Mouse (Mus musculus): ENCODE measurements around the gene Angptl2. TPM values are rescaled to one million over a fixed set of nuclear protein-coding genes. Genes with fewer than 3 reads are reported as not detected.

Gene Angptl2
- polyA plus RNA-seq, 1 experiment, result 15.1 TPM

DNA sequence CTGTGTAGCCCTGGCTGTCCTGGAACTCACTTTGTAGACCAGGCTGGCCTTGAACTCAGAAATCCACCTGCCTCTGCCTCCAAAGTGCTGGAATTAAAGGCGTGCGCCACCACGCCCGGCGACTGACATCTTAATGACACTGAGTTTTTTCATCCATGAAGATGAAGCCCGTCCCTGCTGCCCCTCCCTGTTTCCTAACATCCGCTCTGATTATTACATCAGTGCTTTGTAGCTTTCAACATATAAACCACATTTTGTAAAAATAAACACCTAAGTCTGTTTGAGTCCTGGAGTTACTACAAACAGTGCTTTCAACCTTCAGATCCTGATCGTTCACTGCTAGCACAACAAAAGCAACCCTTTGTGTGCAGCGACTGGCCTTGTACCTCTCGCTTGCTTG, 63.9 kb downstream of the Angptl2 start:
- no peak for TF ChIP-seq CTCF (IDR thresholded peaks at IDR 0.05; ENCODE audit: low read depth, low read length)
- TF ChIP-seq POLR2A (IDR thresholded peaks at IDR 0.05; ENCODE audit: borderline replicate concordance, low read depth, low read length), result no peak
- Histone ChIP-seq H3K4me3 (ENCODE audit: insufficient read depth, low read length) (no peak overlapping the region), H3K27ac (ENCODE audit: insufficient read depth, low read depth, low read length) (no peak overlapping the region), H3K4me1 (ENCODE audit: control insufficient read depth, insufficient read depth, low read length) (peaks cover 5% of the 10 kb centered on the region; the same call in 1 of the 2 replicates)

GRCm38 (mm10) chr2:33280525-33280924, 64.7 kb downstream of the Angptl2 start:
- Histone ChIP-seq H3K27ac (ENCODE audit: insufficient read depth, low read depth, low read length) (no peak overlapping the region), H3K4me3 (ENCODE audit: insufficient read depth, low read length) (no peak overlapping the region), H3K4me1 (ENCODE audit: control insufficient read depth, insufficient read depth, low read length) (peaks cover 5% of the 10 kb centered on the region; the same call in 1 of the 2 replicates)
- TF ChIP-seq POLR2A (IDR thresholded peaks at IDR 0.05; ENCODE audit: borderline replicate concordance, low read depth, low read length) (no peak), CTCF (IDR thresholded peaks at IDR 0.05; ENCODE audit: low read depth, low read length) (no peak)

DNA sequence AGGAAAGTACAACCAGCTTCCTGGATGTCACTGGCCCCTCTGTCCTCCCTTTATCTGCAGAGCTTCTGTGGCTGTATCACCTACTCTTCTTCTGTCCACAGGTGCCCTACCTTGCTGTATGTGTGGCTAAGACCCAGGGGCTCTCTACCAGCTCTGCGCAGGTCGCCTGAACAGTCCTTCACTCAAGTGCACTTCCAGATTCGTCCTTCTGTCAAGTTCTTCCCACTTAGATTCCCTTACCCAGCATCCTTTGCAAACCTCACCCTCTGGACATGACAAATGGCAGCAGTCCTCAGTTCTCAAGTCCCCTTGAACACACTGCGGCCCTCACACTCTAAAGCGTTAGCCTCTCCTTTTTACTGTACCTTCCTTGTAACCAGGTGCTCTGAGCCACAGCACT, 65.9 kb downstream of the Angptl2 start:
- no peak overlapping the region for H3K4me3 ChIP-seq (ENCODE audit: insufficient read depth, low read length)
- no peak overlapping the region for H3K27ac ChIP-seq (ENCODE audit: insufficient read depth, low read depth, low read length)
- H3K4me1 ChIP-seq (ENCODE audit: control insufficient read depth, insufficient read depth, low read length), result peaks cover 5% of the 10 kb centered on the region; the same call in 1 of the 2 replicates
- TF ChIP-seq POLR2A (IDR thresholded peaks at IDR 0.05; ENCODE audit: borderline replicate concordance, low read depth, low read length), result no peak
- TF ChIP-seq CTCF (IDR thresholded peaks at IDR 0.05; ENCODE audit: low read depth, low read length), result no peak

GRCm38 (mm10) chr2:33282877-33283276, 67.0 kb downstream of the Angptl2 start:
- Histone ChIP-seq H3K27ac (ENCODE audit: insufficient read depth, low read depth, low read length) (no peak overlapping the region), H3K4me3 (ENCODE audit: insufficient read depth, low read length) (no peak overlapping the region), H3K4me1 (ENCODE audit: control insufficient read depth, insufficient read depth, low read length) (peaks cover 5% of the 10 kb centered on the region; the same call in 1 of the 2 replicates)
- TF ChIP-seq POLR2A (IDR thresholded peaks at IDR 0.05; ENCODE audit: borderline replicate concordance, low read depth, low read length), result no peak
- TF ChIP-seq CTCF (IDR thresholded peaks at IDR 0.05; ENCODE audit: low read depth, low read length), result no peak

GRCm38 (mm10) chr2:33283674-33284073, 67.8 kb downstream of the Angptl2 start:
- Histone ChIP-seq H3K4me1 (ENCODE audit: control insufficient read depth, insufficient read depth, low read length) (peaks cover 5% of the 10 kb centered on the region; the same call in 1 of the 2 replicates), H3K27ac (ENCODE audit: insufficient read depth, low read depth, low read length) (no peak overlapping the region)
- TF ChIP-seq POLR2A (IDR thresholded peaks at IDR 0.05; ENCODE audit: borderline replicate concordance, low read depth, low read length) (no peak), CTCF (IDR thresholded peaks at IDR 0.05; ENCODE audit: low read depth, low read length) (no peak)

DNA sequence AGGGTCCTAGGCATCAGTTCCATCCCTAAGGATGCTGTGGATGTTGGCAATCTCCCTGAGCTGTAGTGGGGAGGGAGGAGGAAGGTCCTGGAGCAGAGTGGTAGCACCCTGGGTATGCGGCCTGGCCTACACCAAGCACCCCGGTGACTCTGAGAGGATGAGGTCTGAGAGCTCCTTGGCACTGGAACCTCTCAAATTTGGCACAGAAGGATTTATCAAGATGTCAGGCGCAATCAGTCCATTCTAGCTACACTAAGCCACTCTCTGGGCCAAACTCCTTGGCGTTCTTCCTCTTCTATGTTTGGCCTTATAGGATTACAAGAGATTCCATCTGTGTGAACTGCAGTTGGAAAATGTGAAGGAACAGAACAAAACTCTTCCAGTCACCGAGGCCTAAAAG, 73.0 kb downstream of the Angptl2 start:
- Histone ChIP-seq H3K4me1 (ENCODE audit: control insufficient read depth, insufficient read depth, low read length) (peaks cover 3% of the 10 kb centered on the region; the same call in 1 of the 2 replicates), H3K27ac (ENCODE audit: insufficient read depth, low read depth, low read length) (no peak overlapping the region), H3K4me3 (ENCODE audit: insufficient read depth, low read length) (no peak overlapping the region)
- no peak for TF ChIP-seq POLR2A (IDR thresholded peaks at IDR 0.05; ENCODE audit: borderline replicate concordance, low read depth, low read length)
- TF ChIP-seq CTCF (IDR thresholded peaks at IDR 0.05; ENCODE audit: low read depth, low read length), result no peak

More at GRCm38 (mm10) chr2:33283674-33284073, 67.8 kb downstream of the Angptl2 start:
- H3K4me3 ChIP-seq (ENCODE audit: insufficient read depth, low read length), result no peak overlapping the region

DNA sequence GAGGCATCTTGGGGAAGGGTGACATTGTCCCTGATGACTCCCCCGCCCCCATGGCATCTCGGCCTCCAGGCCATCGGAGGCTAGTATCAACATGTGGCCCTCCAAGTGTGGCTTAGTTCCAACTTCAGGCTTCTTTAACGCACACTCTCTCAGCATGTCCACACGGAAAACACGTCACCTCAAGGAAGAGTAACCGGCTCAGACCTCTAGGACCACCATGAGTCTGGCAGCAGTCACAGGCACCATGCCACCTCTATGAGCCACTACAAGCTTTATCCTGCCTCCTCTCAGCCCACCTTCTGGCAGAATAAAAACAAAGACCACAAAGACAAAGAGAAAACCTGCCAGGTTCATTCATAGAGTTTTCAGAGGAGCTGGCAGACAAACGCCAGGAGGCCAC, 74.6 kb downstream of the Angptl2 start:
- Histone ChIP-seq H3K4me3 (ENCODE audit: insufficient read depth, low read length) (no peak overlapping the region), H3K4me1 (ENCODE audit: control insufficient read depth, insufficient read depth, low read length) (no peaks in the 10 kb centered on the region), H3K27ac (ENCODE audit: insufficient read depth, low read depth, low read length) (no peak overlapping the region)
- no peak for TF ChIP-seq CTCF (IDR thresholded peaks at IDR 0.05; ENCODE audit: low read depth, low read length)
- TF ChIP-seq POLR2A (IDR thresholded peaks at IDR 0.05; ENCODE audit: borderline replicate concordance, low read depth, low read length), result no peak

DNA sequence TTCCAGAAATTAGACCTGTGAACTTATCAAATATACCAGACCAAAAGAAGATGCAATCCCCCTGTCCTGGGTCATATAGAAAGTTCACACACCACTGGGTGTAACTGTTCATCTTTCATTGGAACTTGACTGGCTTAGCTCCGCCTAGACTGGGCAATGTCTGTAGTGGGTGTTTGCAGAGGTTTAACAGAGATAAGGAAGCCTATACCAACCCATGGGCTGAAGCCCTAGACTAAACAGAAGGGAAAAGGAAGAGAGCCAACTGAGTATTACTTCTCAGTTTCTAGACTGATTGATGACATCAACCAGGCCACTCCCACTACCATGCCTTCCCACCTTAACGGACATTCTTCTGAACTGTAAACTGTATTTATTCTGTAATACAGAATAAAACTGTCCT, 76.2 kb downstream of the Angptl2 start:
- TF ChIP-seq CTCF (IDR thresholded peaks at IDR 0.05; ENCODE audit: low read depth, low read length), result no peak
- no peak for TF ChIP-seq POLR2A (IDR thresholded peaks at IDR 0.05; ENCODE audit: borderline replicate concordance, low read depth, low read length)
- H3K27ac ChIP-seq (ENCODE audit: insufficient read depth, low read depth, low read length), result no peak overlapping the region
- no peak overlapping the region for H3K4me3 ChIP-seq (ENCODE audit: insufficient read depth, low read length)
- H3K4me1 ChIP-seq (ENCODE audit: control insufficient read depth, insufficient read depth, low read length), result no peaks in the 10 kb centered on the region

GRCm38 (mm10) chr2:33295115-33295514, 79.2 kb downstream of the Angptl2 start:
- TF ChIP-seq CTCF (IDR thresholded peaks at IDR 0.05; ENCODE audit: low read depth, low read length) (no peak), POLR2A (IDR thresholded peaks at IDR 0.05; ENCODE audit: borderline replicate concordance, low read depth, low read length) (no peak)
- Histone ChIP-seq H3K4me1 (ENCODE audit: control insufficient read depth, insufficient read depth, low read length) (no peaks in the 10 kb centered on the region), H3K4me3 (ENCODE audit: insufficient read depth, low read length) (no peak overlapping the region), H3K27ac (ENCODE audit: insufficient read depth, low read depth, low read length) (no peak overlapping the region)

Other genes with a start within 250 kb of the Angptl2 start
- 20.7 and 23.4 TPM in 2 replicates for gene Slc2a8, start 234.0 kb upstream of the Angptl2 start, polyA plus RNA-seq (2012; ENCODE audit: insufficient read depth, insufficient read length, missing spikeins)
- 3.0 and 4.4 TPM in 2 replicates for gene Garnl3, start 84.4 kb upstream of the Angptl2 start, polyA plus RNA-seq (2012; ENCODE audit: insufficient read depth, insufficient read length, missing spikeins)
- 7.4 and 7.6 TPM in 2 replicates for gene Ralgps1, start 155.4 kb downstream of the Angptl2 start, polyA plus RNA-seq (2012; ENCODE audit: insufficient read depth, insufficient read length, missing spikeins)
- 18.2 and 18.6 TPM in 2 replicates for gene Zbtb34, start 215.3 kb downstream of the Angptl2 start, polyA plus RNA-seq (2012; ENCODE audit: insufficient read depth, insufficient read length, missing spikeins)

All from bone marrow macrophage, adult 2 months (primary cell).